Mouse (Mus musculus) ES-E14 (cell line): ENCODE measurements around the gene Fras1.

Experiments
- CHD2 ChIP-seq: IDR thresholded peaks from 2 replicates; pipeline ENCODE4 v1.6.1; 2014; ENCODE audit warnings: mild to moderate bottlenecking, low read depth, low read length, inconsistent platforms
- HCFC1 ChIP-seq: IDR thresholded peaks from 2 replicates; pipeline ENCODE4 v1.6.1; 2012; ENCODE audit warnings: low read length, inconsistent platforms, borderline replicate concordance; ENCODE audit not compliant: insufficient read depth
- ZNF384 ChIP-seq: IDR thresholded peaks from 2 replicates; pipeline ENCODE4 v1.6.1; 2012; ENCODE audit warnings: low read depth, low read length, inconsistent platforms

DNA sequence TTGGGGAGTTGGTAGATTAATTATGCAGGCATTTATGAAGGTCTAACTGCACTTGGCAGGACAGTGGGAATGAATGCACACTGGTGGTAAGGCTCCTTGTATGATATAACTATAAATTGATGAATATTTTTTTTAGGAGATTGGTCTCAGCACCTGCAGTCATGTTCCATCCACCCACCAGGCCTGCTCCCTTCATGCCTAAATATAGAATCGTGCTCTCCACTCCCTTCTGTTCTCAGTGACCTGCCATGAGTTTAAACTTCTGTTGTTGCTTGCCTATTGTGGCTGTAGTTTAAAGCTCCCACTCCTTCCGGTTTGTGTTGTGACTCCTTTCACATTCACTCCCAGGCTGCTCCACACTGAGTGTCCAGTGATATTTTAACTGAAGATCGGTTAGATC lies 80.7 kb downstream of the Fras1 start:
- TF ChIP-seq CHD2, result no peak
- TF ChIP-seq HCFC1, result no peak
- TF ChIP-seq ZNF384, result no peak
